Mouse (Mus musculus): Measurements from ENCODE around the gene Bcl2l13. TPM values are rescaled to one million over a fixed set of nuclear protein-coding genes. Genes with fewer than 3 reads are reported as not detected.
"Not testable (repeated sequence)": the region's sequence is repeated elsewhere in the genome, so short reads cannot be mapped to it uniquely, and the experiment has no call there.

Gene Bcl2l13
- polyA plus RNA-seq, 1 experiment from 2014 or later = 26.5 TPM

GRCm38 (mm10) chr6:120915649-120915975 is 79.6 kb downstream of the Bcl2l13 start:
- H3K4me2 ChIP-seq = peak overlapping the region; percentile 98
- no peaks in the 10 kb centered on the region for H3K36me3 ChIP-seq
- 49% methylated on average over 2 of the region's 2 CpGs for WGBS
- peak overlapping the region; percentile 74 for H3K4me3 ChIP-seq
- no peaks in the 10 kb centered on the region for H3K9me3 ChIP-seq
- peaks cover 6% of the 10 kb centered on the region; the same call in 1 of the 2 replicates for H3K27me3 ChIP-seq (replicated peaks)
- H3K9ac ChIP-seq = no peak overlapping the region
- no peak for ATAC-seq (ENCODE audit: extremely low read depth, insufficient number of reproducible peaks, low FRiP score, low TSS enrichment)
- H3K27ac ChIP-seq (replicated peaks) = no peak overlapping the region
- H3K4me1 ChIP-seq = peaks cover 34% of the 10 kb centered on the region

GRCm38 (mm10) chr6:120916074-120916971 is 80.3 kb downstream of the Bcl2l13 start, which contains the start of gene Bid:
Gene Bid, minus strand, starts transcription at chr6:120916853.
- no peaks in the 10 kb centered on the region for H3K36me3 ChIP-seq
- peak; percentile 80 for ATAC-seq (ENCODE audit: extremely low read depth, insufficient number of reproducible peaks, low FRiP score, low TSS enrichment)
- peak within 1 kb of the TSS; percentile 74 for H3K4me3 ChIP-seq
- H3K9me3 ChIP-seq = no peaks in the 10 kb centered on the region
- 1% methylated on average over 67 of the region's 67 CpGs for WGBS
- H3K27ac ChIP-seq (replicated peaks) = no peak within 1 kb of the TSS
- H3K4me1 ChIP-seq = peaks cover 32% of the 10 kb centered on the region
- H3K27me3 ChIP-seq (replicated peaks) = peaks cover 6% of the 10 kb centered on the region; the same call in 1 of the 2 replicates
- peak within 1 kb of the TSS; percentile 83 for H3K9ac ChIP-seq
- H3K4me2 ChIP-seq = peak within 1 kb of the TSS; percentile 98

- H3K4me1 ChIP-seq = peaks cover 23% of the 10 kb centered on the region
- peak overlapping the region; percentile 98 for H3K4me2 ChIP-seq
- not testable (repeated sequence) for H3K27me3 ChIP-seq (replicated peaks); H3K27ac ChIP-seq (replicated peaks); H3K36me3 ChIP-seq; ATAC-seq (ENCODE audit: extremely low read depth, insufficient number of reproducible peaks, low FRiP score, low TSS enrichment); H3K9me3 ChIP-seq
- peak overlapping the region; percentile 74 for H3K4me3 ChIP-seq
- WGBS = 31% methylated on average over 10 of the region's 14 CpGs
- H3K9ac ChIP-seq = peak overlapping the region; percentile 83
Observed at GRCm38 (mm10) chr6:120916972-120917881, 81.2 kb downstream of the Bcl2l13 start.

DNA sequence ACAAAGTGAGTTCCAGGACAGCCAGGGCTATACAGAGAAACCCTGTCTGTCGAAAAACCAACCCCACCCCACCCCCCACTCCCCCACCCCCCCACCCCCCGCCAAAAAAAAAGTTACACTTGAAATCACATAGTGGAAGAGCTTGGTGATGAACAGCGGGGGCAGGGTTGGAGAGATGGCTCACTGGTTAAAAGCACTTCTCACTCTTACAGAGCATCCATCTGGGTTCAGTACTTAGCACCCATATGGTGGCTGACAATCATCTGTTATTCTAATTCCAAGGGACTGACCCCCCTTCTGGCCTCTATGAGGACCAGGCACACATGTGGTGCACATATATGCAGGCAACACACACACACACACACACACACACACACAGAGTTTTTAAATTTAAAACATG is 82.0 kb downstream of the Bcl2l13 start:
- no peak for ATAC-seq (ENCODE audit: extremely low read depth, insufficient number of reproducible peaks, low FRiP score, low TSS enrichment)
- WGBS = 59% methylated on average over 3 of the region's 3 CpGs

DNA sequence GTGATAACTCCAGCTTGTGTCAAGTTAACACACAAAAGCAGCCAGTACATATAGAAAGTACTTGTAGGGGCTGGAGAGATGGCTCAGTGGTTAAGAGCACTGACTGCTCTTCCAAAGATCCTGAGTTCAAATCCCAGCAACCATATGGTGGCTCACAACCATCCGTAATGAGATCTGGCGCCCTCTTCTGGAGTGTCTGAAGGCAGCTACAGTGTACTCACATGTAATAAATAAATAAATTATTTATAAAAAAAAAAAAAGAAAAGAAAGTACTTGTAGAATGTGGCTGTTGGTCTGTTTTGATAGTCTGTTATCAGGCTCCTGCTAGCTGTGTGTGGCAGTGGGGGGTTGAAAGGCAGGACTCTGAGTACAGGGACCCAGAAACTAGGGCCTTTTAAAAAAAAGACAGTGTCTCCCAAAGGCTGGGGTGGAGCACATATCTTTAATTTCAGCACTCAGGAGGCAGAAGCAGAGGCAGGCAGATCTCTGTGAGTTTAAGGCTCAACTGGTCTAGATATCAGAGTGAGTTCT is 88.8 kb downstream of the Bcl2l13 start:
- not testable (repeated sequence) for H3K4me1 ChIP-seq; H3K9me3 ChIP-seq; H3K27me3 ChIP-seq (replicated peaks); H3K4me3 ChIP-seq; H3K36me3 ChIP-seq; H3K4me2 ChIP-seq; H3K27ac ChIP-seq (replicated peaks); ATAC-seq (ENCODE audit: extremely low read depth, insufficient number of reproducible peaks, low FRiP score, low TSS enrichment); H3K9ac ChIP-seq
- 69% methylated on average over 2 of the region's 2 CpGs for WGBS

More for the DNA sequence above, 82.0 kb downstream of the Bcl2l13 start:
- Histone ChIP-seq H3K9me3 (no peaks in the 10 kb centered on the region), H3K4me3 (no peak overlapping the region), H3K27ac (replicated peaks) (no peak overlapping the region), H3K4me1 (peaks cover 16% of the 10 kb centered on the region), H3K9ac (no peak overlapping the region), H3K27me3 (replicated peaks) (peaks cover 6% of the 10 kb centered on the region; the same call in 1 of the 2 replicates), H3K4me2 (no peak overlapping the region), H3K36me3 (no peaks in the 10 kb centered on the region)

- ATAC-seq (ENCODE audit: extremely low read depth, insufficient number of reproducible peaks, low FRiP score, low TSS enrichment) = no peak
- Histone ChIP-seq H3K4me2 (no peak overlapping the region), H3K4me3 (no peak overlapping the region), H3K36me3 (peaks cover 29% of the 10 kb centered on the region), H3K4me1 (0 out of 2 replicates have a peak, but pooled peaks cover 5% of the 10 kb centered on the region), H3K27me3 (replicated peaks) (no peaks in the 10 kb centered on the region), H3K9me3 (no peaks in the 10 kb centered on the region), H3K9ac (no peak overlapping the region), H3K27ac (replicated peaks) (no peak overlapping the region)
- 52% methylated on average over 2 of the region's 2 CpGs for WGBS
Observed at GRCm38 (mm10) chr6:120926880-120927279, 90.9 kb downstream of the Bcl2l13 start.

GRCm38 (mm10) chr6:120927765-120928164 is 91.8 kb downstream of the Bcl2l13 start:
- Histone ChIP-seq H3K4me1 (peaks cover 14% of the 10 kb centered on the region), H3K27ac (replicated peaks) (no peak overlapping the region), H3K4me2 (no peak overlapping the region), H3K27me3 (replicated peaks) (no peaks in the 10 kb centered on the region), H3K9ac (no peak overlapping the region), H3K9me3 (no peaks in the 10 kb centered on the region), H3K36me3 (peaks cover 38% of the 10 kb centered on the region), H3K4me3 (no peak overlapping the region)
- WGBS = 73% methylated on average over 3 of the region's 3 CpGs
- no peak for ATAC-seq (ENCODE audit: extremely low read depth, insufficient number of reproducible peaks, low FRiP score, low TSS enrichment)

DNA sequence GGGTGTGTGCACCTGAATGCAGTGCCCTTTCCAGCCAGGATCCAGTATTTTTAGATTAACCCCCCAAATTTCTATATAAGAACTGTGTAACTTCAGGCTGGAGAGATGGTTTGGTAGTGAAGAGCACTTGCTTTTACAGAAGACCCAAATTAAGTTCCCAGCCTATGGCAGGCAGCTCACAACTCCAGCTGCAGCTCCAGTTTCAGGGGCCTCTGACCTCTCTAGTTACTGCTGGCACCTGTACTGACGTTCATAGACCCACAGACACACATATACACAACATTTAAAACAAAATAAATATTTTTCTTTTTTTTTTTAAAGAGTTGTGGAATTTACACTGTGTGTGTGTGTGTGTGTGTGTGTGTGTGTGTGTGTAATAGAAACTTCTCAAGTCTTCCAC is 93.4 kb downstream of the Bcl2l13 start:
- H3K27ac ChIP-seq (replicated peaks) = no peak overlapping the region
- H3K36me3 ChIP-seq = peaks cover 54% of the 10 kb centered on the region
- WGBS = 50% methylated on average over 1 of the region's 1 CpGs
- no peak overlapping the region for H3K4me3 ChIP-seq
- H3K4me2 ChIP-seq = no peak overlapping the region
- peaks cover 18% of the 10 kb centered on the region for H3K4me1 ChIP-seq
- ATAC-seq (ENCODE audit: extremely low read depth, insufficient number of reproducible peaks, low FRiP score, low TSS enrichment) = no peak
- H3K9ac ChIP-seq = no peak overlapping the region
- no peaks in the 10 kb centered on the region for H3K9me3 ChIP-seq
- no peaks in the 10 kb centered on the region for H3K27me3 ChIP-seq (replicated peaks)

- no peak for ATAC-seq (ENCODE audit: extremely low read depth, insufficient number of reproducible peaks, low FRiP score, low TSS enrichment)
- Histone ChIP-seq H3K36me3 (peaks cover 62% of the 10 kb centered on the region), H3K27me3 (replicated peaks) (no peaks in the 10 kb centered on the region), H3K27ac (replicated peaks) (no peak overlapping the region), H3K9me3 (no peaks in the 10 kb centered on the region), H3K4me1 (peaks cover 18% of the 10 kb centered on the region), H3K9ac (no peak overlapping the region), H3K4me2 (no peak overlapping the region), H3K4me3 (no peak overlapping the region)
- WGBS = 78% methylated on average over 6 of the region's 6 CpGs
Observed at GRCm38 (mm10) chr6:120930450-120931306, 94.7 kb downstream of the Bcl2l13 start.

GRCm38 (mm10) chr6:120932597-120932996 is 96.6 kb downstream of the Bcl2l13 start:
- no peak for ATAC-seq (ENCODE audit: extremely low read depth, insufficient number of reproducible peaks, low FRiP score, low TSS enrichment)
- Histone ChIP-seq H3K9me3 (no peaks in the 10 kb centered on the region), H3K27ac (replicated peaks) (peak overlapping the region; percentile 13; the same call in 1 of the 2 replicates), H3K4me1 (peaks cover 17% of the 10 kb centered on the region), H3K27me3 (replicated peaks) (no peaks in the 10 kb centered on the region), H3K4me3 (no peak overlapping the region), H3K9ac (no peak overlapping the region), H3K36me3 (peaks cover 70% of the 10 kb centered on the region), H3K4me2 (no peak overlapping the region)
- WGBS = 57% methylated on average over 12 of the region's 12 CpGs

Data from heart, embryonic 13.5 days (tissue).